Mouse (Mus musculus) liver, adult 2 months (tissue): ENCODE results near the gene Foxo1.

Experiments
- CTCF ChIP-seq: fragments of 200-500 bp; IDR thresholded peaks from 2 replicates; pipeline ENCODE4 v1.5.1; 2011; ENCODE audit warnings: low read depth, low read length, control low read depth
- POLR2A ChIP-seq: fragments of 200-500 bp; IDR thresholded peaks from 2 replicates; pipeline ENCODE4 v1.6.1; 2011; ENCODE audit warnings: low read length, control low read depth; ENCODE audit not compliant: insufficient read depth; ENCODE audit errors: extremely low read depth

- TF ChIP-seq POLR2A = no peak
- TF ChIP-seq CTCF = no peak
Measured at GRCm38 (mm10) chr3:52280681-52281080, 12.5 kb downstream of the Foxo1 start.
